Mouse (Mus musculus) brain, adult 2 months (tissue): ENCODE measurements around the gene Tmem245.
A peak's percentile ranks its signal among the peaks of the same experiment; 100 is the strongest.
"Not testable (repeated sequence)": the region's sequence is repeated elsewhere in the genome, so short reads cannot be mapped to it uniquely, and the experiment has no call there.

Source experiments
- DNase-seq: peaks from one replicate; pipeline ENCODE4 v3.0.0; 2011; ENCODE audit warnings: low read depth, low spot score

Tmem245 gene

GRCm38 (mm10) chr4:56930312-56930711, 16.9 kb downstream of the Tmem245 start:
- no peak for DNase-seq

GRCm38 (mm10) chr4:56926971-56927370, 20.3 kb downstream of the Tmem245 start:
- no peak for DNase-seq

GRCm38 (mm10) chr4:56922229-56922628, 25.0 kb downstream of the Tmem245 start:
- DNase-seq: no peak

GRCm38 (mm10) chr4:56915732-56916325, 31.4 kb downstream of the Tmem245 start:
- DNase-seq: no peak

- no peak for DNase-seq
These were observed 32.5 kb downstream of the Tmem245 start for GRCm38 (mm10) chr4:56914761-56915160.

- no peak for DNase-seq
These were observed 32.9 kb downstream of the Tmem245 start for GRCm38 (mm10) chr4:56914338-56914737.

GRCm38 (mm10) chr4:56912382-56913001, 34.7 kb downstream of the Tmem245 start:
- no peak for DNase-seq

GRCm38 (mm10) chr4:56909568-56909967, 37.7 kb downstream of the Tmem245 start:
- peak; percentile 64 for DNase-seq

- DNase-seq: no peak
These were observed 39.6 kb downstream of the Tmem245 start for GRCm38 (mm10) chr4:56907671-56908070.

- DNase-seq: no peak
These were observed 40.3 kb downstream of the Tmem245 start for GRCm38 (mm10) chr4:56906926-56907325.

GRCm38 (mm10) chr4:56905507-56905906, 41.7 kb downstream of the Tmem245 start:
- no peak for DNase-seq

GRCm38 (mm10) chr4:56901671-56902070, 45.6 kb downstream of the Tmem245 start:
- DNase-seq: no peak

GRCm38 (mm10) chr4:56899216-56899615, 48.0 kb downstream of the Tmem245 start:
- no peak for DNase-seq

GRCm38 (mm10) chr4:56897511-56897910, 49.7 kb downstream of the Tmem245 start:
- DNase-seq: no peak

GRCm38 (mm10) chr4:56894196-56894595, 53.0 kb downstream of the Tmem245 start:
- no peak for DNase-seq

- no peak for DNase-seq
These were observed 54.6 kb downstream of the Tmem245 start for GRCm38 (mm10) chr4:56892501-56893115.

- no peak for DNase-seq
These were observed 58.8 kb downstream of the Tmem245 start for GRCm38 (mm10) chr4:56888483-56888882.

- no peak for DNase-seq
These were observed 60.8 kb downstream of the Tmem245 start for GRCm38 (mm10) chr4:56886286-56886979.

- no peak for DNase-seq
These were observed 67.1 kb downstream of the Tmem245 start for GRCm38 (mm10) chr4:56880036-56880703.

- DNase-seq: no peak
These were observed 68.3 kb downstream of the Tmem245 start for GRCm38 (mm10) chr4:56878971-56879370.

- not testable (repeated sequence) for DNase-seq
These were observed 76.7 kb downstream of the Tmem245 start for GRCm38 (mm10) chr4:56870541-56870940.

GRCm38 (mm10) chr4:56867761-56868160, 79.5 kb downstream of the Tmem245 start:
- no peak for DNase-seq
